Mouse (Mus musculus): ENCODE measurements around the gene Foxa3.

GRCm38 (mm10) chr7:19055108-19055507, 31.8 kb upstream of the Foxa3 start:
- no peak for TF ChIP-seq POLR2A (IDR thresholded peaks at IDR 0.05; ENCODE audit: low read depth, low read length)
- no peak for TF ChIP-seq CTCF (conservative IDR thresholded peaks at IDR 0.05; ENCODE audit: insufficient read depth, insufficient read length, low read depth, low read length)
